Mouse (Mus musculus) frontal cortex, postnatal 14 days (tissue): ENCODE measurements at regions not wholly inside any gene's neighbourhood (a gene's known extent, or its start where the extent isn't known, plus 50 kb on each side); places are given as distances from the start of the nearest gene placed in this dataset.
"Not testable (repeated sequence)": the region's sequence is repeated elsewhere in the genome, so short reads cannot be mapped to it uniquely, and the experiment has no call there.

Experiments used
- DNase-seq, 2 experiments: peaks; one replicate each; pipeline ENCODE4 v3.0.0; 2022; ENCODE audit warnings: low spot score in 2 of 2

DNA sequence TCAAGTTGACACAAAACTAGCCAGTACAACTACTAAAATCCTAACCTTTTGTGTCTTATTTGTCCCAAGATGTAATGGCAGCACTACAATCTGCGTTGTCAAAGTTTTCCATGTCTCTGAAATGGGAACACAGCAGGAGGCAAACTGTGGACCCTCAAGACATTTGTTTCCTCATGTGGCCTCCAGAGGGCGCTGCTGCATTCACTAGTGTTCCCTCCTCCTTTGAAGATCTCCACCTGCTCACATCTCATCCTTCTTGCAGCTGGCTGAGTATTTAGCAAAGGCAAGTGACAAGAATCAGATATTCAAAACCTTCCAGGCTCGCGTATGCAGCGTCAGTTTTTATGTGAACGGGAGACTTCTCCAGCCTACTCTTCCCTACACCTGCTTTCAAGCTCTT, 663.3 kb downstream of the Dad1 start:
- DNase-seq: not testable (repeated sequence)

DNA sequence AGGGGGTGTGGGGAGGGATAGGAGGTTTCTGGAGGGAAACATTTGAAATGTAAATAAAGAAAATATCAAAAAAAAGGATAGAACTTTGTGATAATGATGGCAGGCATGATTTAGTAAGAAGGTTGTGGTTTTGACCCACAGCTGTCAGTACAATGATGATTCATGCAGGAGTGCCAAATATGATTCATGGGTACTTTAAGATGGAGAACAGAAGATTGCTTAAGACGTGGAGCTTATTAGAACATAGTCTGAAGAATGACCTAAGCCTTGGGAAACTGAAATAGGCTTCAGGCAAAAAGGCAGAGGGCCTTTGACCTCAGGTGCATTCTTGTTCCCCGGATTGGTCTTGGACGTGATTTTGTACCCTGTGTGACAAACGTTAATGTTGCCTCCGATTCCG, 671.4 kb downstream of the Dad1 start:
- not testable (repeated sequence) for DNase-seq

DNA sequence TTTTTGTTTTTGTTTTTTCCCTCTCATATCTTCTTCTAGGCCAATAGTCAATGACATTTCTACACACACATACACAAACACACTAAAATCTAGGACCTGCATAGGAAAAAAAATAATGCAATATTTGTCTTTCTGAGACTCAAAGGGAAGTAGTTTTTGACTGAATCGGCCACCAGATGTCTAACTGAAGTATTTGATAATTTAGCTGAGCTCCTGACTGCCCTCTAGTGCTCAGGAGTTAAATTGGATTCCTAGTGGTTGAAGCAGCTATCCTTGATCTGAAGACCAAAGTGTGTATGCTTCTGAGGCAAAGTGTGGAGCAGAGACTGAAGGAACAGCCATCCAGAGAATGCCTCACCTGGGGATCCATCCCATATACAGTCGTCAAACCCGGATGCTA, 672.2 kb downstream of the Dad1 start:
- not testable (repeated sequence) for DNase-seq

DNA sequence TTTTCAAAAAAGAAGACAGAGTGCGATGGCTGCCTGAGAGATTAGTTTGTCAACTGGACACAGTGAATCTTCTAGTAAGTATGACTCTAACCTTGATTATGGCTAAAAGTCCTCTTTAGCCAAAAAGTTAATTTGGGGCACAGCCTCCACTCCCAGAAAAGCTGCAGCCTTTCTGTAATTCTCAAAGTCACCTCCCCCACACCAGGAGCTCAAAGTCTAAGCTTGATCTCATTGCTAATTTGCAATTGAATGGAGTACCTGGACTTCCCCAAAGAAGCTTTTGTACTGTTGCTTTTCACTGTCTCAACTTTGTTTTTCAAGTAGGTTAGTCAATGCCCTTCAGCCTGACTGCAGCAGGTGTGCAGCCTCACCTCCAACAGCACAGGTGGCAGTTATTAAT, 677.0 kb downstream of the Dad1 start:
- not testable (repeated sequence) for DNase-seq

DNA sequence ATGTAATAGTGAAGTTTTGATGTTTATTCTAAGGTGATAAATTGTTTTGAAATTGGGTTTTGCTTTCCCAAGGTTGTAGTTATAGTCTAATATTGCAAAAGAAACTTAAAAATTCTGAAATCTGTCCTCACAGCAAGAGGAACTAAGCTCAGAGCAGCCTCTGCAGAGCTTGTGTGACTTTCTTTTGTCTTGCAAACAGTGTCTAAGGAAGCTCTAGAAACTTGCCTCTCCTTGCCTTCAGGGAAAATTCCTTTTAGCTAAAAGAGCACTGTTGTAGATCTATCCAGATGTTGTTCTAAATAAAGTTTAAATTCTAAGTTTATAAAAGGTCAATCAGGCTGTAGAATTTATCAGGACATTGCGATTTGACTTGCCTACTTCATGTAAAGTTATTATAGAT, 681.2 kb downstream of the Dad1 start:
- not testable (repeated sequence) for DNase-seq

DNA sequence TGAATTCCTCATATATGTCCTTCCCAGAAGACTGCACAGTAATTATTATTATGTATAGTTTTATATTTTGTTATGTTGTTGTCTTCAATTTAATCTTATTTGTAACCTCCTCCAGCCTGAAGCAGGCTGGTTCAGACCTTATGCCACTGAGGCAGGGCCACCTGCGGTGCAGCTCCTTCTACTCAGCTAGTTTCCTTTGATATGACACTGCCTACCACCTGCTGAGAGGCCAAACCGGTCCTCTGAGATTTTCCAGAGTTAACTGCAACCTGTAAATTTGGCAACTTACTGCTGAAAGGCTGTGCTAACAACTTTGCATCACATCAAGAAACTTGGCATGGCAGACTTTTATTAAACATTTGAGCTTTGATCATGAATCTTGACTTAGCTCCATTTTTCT, 691.3 kb downstream of the Dad1 start:
- no peak for DNase-seq

DNA sequence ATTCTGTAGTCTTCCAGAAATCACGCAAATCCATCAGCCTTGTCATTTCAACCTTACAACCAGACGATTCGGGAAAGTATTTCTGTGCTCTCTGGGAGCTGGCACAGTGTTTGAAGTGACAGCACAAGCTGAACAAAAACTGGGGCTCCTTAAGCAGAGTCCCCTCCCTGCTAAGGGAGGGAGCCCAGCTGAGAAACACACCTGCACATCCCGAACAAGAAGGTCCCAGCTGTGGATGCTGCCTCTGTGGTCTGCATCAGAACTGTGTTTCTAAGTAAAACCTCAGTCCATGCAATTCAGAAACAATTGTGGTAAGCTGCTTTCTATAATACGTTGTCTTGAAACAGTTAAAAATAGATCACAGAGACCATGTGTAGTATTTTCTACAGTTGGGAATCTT, 693.8 kb downstream of the Dad1 start:
- not testable (repeated sequence) for DNase-seq

DNA sequence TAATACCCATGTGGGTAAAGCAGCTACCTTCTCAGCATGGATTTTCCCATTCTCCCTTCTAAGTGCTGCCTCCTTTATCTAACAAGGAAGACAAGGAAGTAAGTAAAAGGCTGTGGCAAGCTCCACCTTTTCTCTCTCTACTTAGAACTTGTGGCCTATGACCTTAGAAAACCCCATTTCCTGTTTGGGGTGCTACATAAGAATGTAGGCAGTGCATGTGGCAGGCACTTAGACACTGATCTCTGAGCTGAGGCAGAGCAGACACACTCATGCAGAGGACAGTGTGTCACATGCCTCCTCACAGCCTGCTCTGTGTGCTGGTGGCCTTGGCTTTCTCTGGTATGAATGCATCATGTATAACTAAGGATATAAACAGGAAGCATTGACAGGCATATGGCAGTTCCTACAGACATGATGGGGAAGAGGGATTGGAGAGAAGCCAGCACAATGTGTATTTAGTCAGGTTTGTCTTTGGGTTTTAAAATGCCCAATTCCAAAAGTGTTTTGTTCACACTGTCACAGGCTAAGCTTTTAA, 694.5 kb downstream of the Dad1 start:
- DNase-seq: not testable (repeated sequence)

DNA sequence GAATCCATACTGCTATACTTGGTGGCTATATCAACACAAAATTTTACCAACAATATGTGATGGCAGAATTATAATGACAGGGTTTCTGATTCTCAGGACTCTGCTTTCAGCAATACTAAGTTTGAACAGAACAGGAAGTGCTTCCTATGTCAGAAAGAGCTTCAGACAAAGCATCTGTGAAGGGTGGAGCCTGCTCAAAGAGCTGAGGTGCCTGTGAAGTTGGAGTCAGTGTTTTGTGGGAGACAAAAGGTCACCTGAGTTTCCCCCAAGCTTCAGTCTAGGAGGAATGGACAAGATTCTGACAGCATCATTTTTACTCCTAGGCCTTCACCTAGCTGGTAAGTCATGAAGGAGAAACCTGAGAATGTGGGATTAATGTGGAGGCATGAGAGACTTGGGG, 700.1 kb downstream of the Dad1 start:
- no peak for DNase-seq

DNA sequence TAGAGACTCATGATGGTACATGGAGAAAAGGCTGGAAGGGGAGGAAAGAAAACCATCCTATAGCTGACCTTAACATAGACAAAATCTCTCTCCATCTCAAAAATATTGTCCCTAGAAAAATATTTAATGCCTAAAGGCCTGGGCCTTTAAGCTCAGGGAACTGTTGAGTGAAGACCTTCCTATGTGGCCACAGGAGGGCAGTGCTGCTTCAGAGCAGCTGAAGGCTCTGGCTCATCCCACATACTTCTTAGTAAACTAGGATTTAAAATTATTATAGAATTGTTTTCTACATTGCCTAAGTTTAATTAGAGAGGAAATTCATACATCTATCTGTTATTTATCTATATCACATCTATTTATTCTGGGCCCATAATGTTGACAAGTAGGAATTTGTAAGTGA, 706.5 kb downstream of the Dad1 start:
- not testable (repeated sequence) for DNase-seq

DNA sequence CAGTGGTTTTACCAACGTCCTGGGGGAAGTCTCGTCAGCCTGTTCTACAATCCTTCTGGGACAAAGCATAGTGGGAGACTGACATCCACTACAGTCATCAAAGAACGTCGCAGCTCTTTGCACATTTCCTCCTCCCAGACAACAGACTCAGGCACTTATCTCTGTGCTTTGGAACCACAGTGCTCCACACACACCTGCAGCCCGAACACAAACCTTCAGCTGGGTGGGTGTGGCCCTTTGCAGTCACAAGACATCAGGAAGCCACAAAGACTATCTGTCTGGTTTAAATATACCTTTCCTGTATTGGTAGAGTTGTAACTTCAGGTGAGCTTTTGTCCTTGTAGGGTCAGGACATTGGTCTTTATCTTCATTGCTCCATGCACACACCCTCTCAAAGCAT, 708.6 kb downstream of the Dad1 start:
- DNase-seq: no peak

DNA sequence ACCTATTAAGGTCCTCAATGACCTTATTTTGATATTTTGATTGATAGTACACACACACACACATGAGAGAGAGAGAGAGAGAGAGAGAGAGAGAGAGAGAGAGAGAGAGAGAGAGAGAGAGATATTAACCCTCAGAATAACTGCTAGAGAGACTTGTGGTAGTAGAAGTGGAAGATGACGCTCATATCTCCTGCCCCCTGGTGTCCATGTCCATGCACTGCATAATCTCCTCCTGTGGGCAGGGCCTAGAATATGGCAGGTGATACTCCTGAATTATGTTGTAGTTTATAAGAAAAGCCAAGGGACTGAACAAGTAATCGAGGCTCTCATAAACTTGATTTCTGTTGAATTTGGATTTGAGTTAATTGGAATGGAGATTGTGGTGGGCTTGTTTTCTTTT, 712.3 kb downstream of the Dad1 start:
- DNase-seq: not testable (repeated sequence)

DNA sequence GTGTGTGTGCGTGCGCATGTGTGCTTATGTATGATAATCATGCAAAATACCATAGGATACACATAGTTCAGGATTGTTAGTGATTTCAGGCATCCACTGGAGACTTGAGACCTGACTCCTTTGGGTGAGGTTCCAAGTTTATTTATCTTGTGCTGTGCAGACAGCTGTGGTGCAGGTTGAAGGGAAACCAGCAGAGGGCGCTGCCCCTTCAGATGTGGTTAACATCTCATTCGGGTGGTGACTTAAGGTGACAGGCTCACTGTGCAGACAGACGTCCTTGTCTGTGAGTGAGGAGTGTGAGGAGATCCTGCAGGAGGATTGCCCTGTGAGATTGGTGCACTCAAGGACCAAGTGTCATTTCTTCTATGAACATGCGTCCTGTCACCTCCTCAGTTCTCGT, 716.0 kb downstream of the Dad1 start:
- DNase-seq: not testable (repeated sequence)

DNA sequence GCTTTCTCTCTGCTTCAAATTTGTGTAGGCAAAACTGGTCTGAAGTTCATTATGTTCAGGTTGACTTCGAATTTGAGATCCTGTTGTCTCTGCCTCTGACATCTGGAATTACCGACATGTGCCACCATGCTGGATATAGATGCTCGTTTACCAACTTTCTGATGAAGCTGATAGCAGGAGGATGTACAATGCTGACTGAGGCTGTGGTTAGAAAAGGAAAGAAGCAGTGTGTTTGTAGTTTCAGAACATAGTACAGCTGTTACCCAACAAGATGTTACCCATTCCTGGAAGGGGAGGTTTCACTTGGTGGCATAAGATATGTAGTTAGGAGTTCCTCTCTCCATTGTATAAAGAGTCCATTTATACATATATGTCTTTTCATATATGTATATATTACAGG, 730.5 kb downstream of the Dad1 start:
- not testable (repeated sequence) for DNase-seq

DNA sequence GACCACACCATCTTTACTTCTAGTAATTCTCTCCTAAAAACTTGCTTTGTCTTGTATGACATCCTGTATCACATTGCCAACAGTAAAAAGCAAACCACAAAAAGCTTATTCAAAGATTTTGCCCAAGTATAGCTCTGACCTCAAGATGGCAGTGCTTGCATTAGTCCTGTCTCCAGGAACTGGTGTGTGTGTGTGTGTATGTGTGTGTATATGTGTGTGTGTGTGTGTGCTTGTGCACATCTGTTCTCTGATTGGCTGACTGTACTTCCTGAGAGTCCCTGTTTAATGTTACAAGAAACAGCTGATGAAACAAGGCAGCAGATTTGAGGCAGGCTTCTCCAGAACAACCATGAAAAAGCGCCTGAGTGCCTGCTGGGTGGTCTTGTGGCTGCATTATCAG, 735.0 kb downstream of the Dad1 start:
- DNase-seq: not testable (repeated sequence)

DNA sequence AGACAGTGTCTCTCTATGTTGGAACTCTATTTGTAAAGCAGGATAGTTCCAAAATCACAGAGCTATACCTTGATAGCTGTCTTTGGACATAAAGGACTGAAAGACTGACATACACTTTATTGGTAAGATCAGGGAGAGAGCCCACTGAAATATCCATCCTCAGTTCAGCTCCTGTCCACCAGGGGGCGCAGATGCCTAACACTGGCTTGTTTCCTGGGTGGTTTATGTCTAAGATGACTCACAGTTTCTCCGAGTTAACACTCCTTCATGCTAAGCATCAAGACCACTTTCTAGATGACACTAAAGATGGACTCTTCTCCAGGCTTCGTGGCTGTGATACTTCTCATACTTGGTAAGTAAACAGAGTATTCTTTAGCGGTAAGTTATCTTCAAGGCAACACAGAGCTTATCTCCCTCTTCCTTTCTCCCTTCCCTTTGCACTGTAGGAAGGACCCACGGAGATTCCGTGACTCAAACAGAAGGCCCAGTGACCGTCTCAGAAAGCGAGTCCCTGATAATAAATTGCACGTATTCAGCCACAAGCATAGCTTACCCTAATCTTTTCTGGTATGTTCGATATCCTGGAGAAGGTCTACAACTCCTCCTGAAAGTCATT, 737.2 kb downstream of the Dad1 start:
- not testable (repeated sequence) for DNase-seq

DNA sequence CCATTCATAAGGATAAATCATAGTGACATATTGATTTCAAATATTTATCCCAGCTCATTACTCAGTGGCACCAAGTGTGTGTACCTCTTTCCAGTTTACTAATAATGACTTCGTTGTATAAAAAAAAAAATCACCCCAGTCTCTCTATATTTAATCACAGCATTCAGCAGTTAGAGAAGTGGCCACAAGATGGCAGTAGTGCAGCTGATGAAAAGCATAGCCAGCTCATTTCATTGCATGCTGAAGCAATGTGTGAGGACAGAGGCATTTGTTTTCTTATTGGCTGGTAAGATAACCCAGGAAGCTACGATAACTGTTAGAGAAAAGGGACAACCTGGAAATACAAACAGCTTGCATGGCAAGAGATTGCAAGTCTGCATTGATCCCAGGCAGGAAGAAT, 748.5 kb downstream of the Dad1 start:
- DNase-seq: peak in 1 of 2 experiments; percentile 12

DNA sequence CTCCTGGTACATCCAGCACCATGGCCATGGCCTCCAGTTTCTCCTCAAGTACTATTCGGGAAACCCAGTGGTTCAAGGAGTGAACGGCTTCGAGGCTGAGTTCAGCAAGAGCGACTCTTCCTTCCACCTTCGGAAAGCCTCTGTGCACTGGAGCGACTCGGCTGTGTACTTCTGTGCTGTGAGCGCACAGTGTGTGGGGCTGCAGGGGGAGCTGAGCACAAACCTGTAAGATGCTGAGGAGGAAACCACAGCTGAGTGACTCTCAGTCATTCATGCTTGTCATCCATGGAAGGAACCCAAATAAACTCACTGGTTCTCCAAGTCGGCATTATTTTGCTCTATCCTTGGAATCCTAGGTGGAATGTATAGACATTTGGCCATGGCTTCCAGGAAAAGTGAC, 765.5 kb downstream of the Dad1 start:
- not testable (repeated sequence) for DNase-seq

DNA sequence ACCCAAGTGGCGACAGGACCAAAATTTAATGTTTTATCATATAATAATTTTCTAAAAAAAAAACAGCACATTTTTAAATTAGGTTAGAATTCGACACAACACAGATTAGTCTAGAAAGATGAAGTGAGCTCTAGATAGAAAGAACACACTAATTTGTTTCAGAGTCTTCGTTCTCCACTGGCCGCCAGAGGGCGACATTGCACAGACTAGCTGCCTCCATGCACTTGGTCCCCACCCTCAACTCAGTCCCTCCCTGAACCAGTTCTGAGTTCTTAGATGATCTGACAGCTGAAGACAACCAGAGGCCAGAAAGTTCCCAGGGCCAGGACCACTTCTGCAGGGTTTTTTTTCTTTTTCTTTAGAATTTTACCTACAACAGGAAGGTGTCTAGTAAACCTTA, 766.3 kb downstream of the Dad1 start:
- DNase-seq: not testable (repeated sequence)

DNA sequence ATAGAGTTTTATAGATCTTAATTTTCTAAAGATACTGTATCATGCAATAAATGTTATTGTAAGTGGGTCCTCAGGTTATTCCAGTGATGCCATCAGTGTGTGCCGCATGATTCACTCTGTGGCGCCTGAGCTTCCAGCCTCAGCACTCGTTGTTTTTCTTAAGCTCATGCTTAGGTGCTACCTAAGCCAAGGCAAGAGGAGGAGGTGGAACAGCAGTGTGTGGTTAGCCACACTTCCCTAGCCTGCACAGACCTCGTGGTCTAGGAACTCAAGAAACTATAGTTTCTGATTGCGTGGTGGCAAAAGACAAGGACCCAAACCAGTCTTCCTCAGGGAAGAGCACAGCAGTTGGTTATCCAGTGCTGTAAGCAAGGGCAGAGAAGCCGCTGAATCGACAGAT, 779.7 kb downstream of the Dad1 start:
- not testable (repeated sequence) for DNase-seq

DNA sequence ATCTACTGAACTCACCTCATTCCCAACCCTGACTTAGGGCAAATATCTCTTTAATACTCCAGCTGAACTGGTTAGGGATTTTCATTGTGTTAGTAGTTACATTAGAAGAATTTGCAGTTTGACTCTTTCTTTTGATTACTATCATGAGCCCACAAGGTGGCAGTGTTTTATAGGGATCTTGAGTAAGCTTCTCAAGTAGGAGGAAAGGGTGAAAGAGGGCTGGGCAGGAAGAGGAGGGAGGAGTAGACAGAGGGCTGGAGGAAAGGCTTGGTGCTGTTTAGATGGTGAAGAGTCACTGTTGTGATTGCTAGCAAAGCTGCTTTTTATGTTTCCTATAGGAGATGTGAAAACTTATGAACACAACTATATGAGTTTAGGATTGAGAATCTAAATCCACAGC, 793.1 kb downstream of the Dad1 start:
- not testable (repeated sequence) for DNase-seq

DNA sequence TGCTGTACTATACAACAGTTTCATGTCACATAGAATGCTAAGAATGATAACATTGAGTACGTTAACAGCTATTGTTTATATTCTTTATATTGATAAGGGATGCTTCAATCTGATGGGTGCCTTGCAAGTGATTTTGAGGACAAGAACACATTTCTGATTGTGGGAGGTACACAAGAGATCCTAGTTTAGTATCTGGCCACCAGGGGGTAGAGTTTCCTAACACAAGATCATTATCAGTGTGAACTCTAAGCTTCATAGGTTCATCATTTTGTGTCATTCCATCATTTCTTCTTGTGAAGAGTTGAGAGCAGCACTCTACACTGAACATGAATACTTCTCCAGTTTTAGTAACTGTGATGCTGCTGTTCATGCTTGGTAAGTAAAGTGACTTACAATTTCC, 799.9 kb downstream of the Dad1 start:
- DNase-seq: no peak

DNA sequence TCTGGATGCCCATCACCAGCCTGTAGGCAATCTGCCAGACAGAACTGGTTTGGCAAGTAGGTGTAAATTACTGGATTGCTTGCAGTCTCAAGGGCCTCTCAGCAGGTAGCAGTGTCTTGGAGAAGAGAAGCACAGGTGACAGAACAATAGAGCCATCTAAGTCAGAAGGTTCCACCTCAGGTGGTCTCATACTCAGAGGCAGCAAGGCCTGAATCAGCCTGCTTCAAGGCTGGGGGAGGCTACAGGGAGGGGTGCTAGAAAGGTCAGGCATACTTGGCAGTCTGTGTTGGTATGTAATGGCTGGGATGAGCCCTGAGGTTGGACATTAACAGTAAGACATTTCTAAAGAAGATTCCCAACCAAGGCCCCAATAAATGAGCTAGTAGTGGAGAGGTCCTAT, 814.3 kb downstream of the Dad1 start:
- not testable (repeated sequence) for DNase-seq

DNA sequence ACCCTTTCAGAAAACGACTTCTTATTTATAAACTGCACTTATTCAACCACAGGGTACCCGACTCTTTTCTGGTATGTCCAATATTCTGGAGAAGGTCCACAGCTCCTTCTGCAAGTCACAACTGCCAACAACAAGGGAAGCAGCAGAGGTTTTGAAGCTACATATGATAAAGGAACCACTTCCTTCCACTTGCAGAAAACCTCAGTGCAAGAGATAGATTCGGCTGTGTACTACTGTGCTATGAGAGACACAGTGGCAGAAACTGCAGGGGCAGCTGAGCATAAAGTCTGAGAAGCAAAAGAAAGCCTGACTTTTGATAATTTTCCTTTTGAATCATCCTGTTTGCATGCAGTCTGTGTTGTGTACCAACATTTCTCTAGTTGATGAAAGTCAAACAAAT, 823.8 kb downstream of the Dad1 start:
- not testable (repeated sequence) for DNase-seq
